Mouse (Mus musculus) adrenal gland, adult 18-20 months (tissue): ENCODE data around the gene Gm44502. TPM values are rescaled to one million over a fixed set of nuclear protein-coding genes. Genes with fewer than 3 reads are reported as not detected.

Source experiments
- DNase-seq, 2 experiments: peaks; one replicate each; pipeline ENCODE4 v3.0.0; 2021 to 2022; ENCODE audit warnings: low spot score in 2 of 2
- long read RNA-seq, 2 experiments: library from polyadenylated mRNA; stranded (forward); transcript quantifications; one replicate each; pipeline ENCODE4 v2.0.0; 2021
- total RNA-seq, 2 experiments: library from RNA; stranded (reverse); gene quantifications; 1 replicate in 1 of 2; 2 replicates in 1 of 2; pipeline ENCODE4 v1.2.3; 2021

Gm44502 gene
- 1 to 10 TPM; 1.5 to 2.7 TPM for total RNA-seq
- long read RNA-seq, experiment 1, partial matches to known transcripts, result 1 of 1 reads
- long read RNA-seq, experiment 1, other reads (novel, unspliced or antisense), result 0 of 1 reads
- long read RNA-seq, experiment 2, result 0 reads

DNA sequence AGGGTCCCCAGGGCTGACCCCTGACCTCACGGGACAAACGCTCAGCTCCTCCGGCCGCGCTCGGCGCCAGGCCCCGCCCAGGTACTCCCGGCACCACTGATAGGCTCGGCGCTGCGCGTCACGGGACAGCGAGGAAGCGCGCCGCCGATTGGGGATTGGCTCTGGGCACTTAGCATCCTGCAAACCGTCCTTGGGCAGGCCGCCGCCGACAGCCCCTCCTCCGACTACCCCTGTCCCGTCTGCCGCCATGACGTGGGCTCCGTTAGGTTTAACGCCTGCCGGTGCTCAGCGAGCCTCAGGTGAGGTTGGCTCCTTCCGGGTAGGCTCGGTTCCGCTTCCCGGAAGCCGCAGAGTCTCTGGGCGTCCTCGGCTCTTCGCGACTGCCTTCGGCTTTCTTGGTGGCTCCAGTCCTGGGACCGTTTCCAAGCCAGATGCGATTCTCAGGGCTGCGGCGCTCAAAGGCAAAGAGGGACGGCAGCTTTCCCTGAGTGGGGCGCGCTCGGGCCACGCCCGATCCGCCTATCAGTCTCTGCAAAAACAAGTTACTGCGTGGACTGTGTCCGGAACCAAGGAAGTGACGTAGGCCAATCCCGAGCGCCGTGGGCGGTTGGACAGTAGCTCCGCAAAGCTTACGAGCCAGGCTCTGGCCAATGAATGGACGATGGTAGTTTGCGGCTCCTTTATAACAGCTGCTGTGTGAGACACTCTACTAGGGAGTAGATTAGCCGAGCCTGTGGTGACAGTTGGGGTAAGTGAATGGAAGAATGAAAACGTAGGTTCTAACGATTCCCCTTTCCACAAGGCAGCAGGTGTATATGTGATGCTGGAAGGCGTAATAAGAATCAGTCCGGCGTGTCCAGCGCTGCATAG lies at the start of gene Gm44502, which contains the start of the genes C730034F03Rik and Chkb:
TSS of gene Gm44502 (minus strand) at position 345 of the 870 bp plus-strand sequence.
TSS of gene C730034F03Rik (plus strand) at position 238 of the 870 bp plus-strand sequence.
TSS of gene Chkb (minus strand) at position 557 of the 870 bp plus-strand sequence.
- peak; percentile 84 to 88 for DNase-seq

DNA sequence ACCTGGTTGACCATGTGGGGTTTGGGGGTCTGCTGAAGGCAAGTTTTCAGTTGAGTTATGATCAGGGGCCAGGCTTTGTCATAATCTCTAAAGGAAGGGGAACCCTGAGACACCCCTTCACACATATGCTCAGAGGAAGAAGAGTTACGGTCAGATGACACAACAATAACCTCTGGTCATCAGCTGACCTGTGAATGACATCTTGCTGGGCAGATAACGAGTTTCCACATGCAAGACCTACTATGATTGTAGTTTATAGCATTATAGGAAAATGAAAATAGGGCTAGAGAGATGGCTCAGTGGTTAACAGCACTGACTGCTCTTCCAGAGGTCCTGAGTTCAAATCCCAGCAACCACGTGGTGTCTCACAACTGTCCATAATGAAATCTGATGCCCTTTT lies 49.1 kb upstream of the Gm44502 start:
- DNase-seq, result no peak

DNA sequence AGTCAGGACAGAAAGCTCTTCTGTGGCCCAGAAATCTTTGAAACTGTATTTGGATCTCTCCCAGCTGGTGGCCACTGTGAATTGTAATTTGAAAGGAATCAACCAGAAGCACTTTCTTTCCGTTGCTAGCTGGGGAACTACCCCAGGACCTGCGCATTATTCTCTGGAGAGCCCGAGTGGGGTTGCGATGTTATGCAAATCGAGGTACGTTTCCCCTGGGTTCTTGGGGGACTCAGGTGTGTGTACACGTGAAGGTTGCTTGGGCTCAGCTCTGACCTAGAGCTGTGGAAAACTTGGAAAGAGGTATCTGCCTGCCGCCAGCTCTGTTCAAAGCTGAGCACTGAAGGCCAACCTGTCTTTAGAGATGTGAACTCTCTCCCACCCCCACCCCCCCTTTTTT lies 48.3 kb upstream of the Gm44502 start:
- no peak for DNase-seq

DNA sequence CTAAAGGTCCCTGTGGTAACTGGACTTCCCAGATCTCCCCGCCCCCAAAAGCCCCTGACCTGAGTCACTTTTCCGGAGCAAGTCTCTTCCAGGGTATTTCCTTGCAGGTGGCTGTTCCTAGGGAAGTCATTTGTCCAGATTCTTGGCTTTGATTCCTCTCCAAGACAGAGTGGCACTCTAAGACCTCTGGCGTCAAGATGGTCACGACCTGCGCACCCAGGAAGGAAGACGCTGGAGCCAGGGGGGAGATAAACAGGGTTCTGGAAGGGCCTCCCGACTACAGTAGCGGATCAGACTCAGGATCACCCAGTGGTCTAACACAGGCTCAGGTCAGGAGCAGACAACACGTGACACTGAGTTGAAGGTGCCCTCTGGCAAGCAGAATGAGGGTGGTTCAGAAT lies 47.6 kb upstream of the Gm44502 start, which contains the start of gene Arsa:
TSS of gene Arsa (minus strand) at position 335 of the 401 bp plus-strand sequence.
- no peak for DNase-seq

DNA sequence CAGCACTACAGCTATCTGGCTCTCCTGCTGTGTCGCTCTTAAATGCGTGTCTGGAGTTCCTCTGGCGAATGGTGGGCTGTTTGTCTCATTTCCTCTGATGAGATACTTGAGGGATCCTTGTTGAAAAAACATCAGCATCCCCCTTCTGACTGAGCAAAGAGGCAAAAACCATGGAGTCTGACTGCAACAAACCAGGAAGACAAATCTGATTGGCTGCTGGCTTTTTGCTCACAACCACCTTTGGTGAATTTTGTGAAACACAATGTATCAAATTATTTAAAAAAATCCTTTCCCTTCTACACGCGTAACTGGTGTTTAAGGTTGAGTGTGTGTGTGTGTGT lies 46.9 kb upstream of the Gm44502 start:
- no peak for DNase-seq

DNA sequence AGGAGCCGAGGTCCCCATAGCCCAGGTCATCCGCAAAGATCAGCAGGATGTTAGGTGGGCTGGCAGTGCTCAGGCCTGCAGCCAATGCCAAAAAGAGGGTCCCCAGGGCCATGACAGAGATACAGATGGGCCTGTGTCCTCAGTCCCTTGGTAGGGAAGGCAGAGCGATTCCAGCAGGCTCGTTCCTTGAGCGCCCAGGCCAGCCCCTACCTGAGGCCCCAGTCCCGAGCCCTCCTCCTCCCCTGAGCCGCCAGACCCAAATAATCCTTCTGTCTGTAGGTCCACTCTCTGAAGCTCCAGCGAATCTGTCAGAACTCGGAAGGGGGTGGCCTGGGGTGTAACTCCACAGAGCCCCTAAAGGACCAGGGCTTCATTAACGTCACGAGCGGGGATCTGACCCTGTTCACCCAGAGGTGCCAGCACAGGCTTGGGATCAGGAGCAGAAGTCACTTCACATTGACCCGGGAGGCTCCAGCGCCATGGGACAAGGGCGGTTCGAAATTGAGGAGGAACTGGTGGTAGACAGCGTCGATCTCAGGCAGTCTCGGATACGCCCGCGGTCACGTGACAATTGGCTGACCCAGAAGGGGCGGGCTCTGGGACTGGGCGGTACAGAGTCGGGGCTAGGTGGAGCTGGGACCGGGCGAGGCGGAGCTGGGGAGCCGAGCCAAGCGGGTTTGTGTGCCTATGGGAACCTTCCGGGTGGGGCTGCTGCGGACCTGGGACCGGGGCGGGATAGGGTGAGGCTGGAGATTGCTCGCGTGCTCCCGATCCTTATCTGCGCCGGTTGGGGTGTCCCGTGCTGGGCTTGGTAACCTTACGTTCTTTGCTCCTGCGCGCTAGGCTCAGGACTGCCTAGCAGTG lies 46.3 kb upstream of the Gm44502 start:
- DNase-seq, result peak; percentile 88 to 90

DNA sequence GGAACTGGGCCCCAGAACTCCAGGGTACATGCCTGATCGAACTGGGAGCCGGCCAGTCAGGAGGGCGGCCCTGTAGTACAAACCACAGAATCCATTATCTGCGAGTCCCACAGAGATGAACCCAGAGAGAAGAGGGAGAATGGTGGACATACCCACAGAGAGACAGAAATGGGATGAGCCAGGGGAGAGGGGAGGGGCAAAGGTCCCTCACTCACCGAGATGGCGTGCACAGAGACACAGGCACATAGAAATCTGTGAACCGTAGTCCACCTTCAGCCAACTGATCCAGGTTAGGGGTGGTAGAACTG lies 45.8 kb upstream of the Gm44502 start:
- no peak for DNase-seq

DNA sequence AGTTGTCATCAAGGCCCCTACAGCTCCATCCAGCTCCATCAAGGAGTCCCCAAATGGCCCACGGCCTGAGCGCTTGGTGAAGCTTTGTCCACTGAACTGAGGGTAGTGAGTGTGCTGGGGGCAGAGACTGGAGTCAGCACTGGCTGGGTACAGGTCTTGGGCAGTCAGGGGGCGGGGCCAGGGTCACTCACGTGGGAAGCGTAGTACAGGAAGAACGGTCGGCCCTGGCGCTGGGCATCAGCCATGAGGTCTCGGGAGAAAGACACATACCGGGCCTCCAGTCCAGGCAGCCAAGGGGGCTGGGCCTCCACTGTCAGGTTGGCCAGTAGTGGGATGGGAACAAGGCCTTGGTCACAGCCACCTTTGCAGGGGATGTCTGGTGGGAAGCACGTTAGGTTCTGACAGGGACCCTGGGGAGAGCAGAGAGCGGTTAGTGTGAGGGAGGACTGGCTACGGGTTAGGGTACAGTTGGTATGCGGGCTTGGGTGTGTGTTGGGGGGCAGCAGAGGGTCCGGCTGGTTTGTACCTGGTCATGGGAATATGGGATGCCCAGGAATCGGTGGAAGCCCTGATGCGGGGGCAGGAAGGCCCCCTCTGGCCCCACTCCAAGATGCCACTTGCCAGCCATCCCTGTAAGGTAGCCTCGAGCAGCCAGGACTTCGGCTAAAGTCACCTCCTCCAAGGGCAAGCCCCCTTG lies 45.2 kb upstream of the Gm44502 start:
- no peak for DNase-seq

DNA sequence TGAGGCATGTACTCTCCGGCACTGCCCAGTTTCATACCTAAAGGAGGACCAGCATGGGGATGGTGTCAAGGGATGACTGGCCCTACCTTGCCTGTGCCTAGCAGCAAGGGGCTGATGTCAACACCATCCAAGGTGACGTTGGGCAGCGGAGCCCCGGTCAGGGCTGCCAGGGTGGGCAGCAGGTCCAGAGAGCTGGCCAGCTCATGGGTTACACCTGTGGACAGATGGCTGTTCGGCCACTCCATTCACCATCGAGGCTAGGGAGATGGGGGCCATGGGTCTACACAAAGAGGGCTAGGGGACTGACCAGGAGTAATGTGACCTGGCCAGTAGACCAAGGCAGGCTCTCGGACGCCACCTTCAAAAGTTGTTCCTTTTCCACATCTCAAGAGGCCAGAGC lies 44.4 kb upstream of the Gm44502 start:
- DNase-seq, result no peak

DNA sequence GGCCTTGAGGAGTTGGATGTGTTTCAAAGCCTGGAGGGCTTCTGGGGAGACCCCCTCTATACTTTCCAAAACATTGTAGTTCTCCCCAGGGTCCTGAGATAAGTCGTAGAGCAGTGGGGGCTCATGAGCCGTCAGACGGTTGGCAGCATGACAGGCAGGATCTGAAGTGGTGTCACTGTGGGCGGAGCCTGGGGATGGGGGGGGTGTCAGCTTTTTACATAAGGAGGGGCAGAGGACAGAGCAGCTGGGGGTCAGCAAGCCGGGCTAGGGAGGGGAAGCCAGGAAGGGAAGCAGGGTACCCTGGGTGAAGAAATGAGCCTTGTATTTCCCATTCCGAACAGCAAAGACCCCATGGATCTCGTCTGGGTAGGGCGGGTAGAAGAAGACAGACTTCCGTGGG lies 43.9 kb upstream of the Gm44502 start:
- no peak for DNase-seq

DNA sequence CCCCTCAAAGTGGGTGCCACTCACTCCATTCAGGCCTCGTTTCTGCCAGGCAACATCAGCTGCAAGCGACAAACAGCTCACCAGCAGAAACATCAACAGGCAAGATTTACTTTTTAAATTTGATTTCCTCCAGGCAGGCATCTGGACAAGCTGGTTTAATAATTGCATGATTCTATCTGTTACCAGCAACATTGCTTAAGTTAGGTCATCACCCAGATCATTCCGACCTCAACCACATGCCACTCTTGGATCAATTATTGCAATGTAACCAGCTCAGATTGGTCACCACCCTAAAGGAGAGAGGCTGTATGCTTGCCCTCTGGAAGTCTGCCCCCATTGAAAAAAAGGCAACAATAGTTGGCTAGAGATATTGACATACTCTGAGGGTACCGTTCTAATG lies 42.0 kb upstream of the Gm44502 start:
- DNase-seq, result no peak

DNA sequence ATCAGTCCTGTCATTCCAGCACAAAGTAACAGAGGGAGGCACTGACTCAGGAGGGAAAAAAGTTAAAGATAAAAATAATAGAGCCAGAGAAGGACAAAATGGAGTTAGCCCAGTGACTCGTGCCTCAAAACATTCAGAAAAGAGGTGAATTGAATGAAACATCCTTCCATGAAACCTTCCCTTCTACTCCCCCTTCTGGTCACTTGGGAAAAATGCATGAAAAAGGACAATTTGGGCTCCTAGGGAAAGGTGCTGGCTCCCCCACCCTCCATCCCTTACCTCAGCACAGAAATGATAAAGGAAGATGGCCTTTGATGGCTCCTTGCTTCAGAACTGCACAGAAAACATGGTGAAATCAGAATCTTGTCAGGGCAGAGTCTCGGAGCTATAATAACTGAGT lies 39.1 kb upstream of the Gm44502 start:
- no peak for DNase-seq

DNA sequence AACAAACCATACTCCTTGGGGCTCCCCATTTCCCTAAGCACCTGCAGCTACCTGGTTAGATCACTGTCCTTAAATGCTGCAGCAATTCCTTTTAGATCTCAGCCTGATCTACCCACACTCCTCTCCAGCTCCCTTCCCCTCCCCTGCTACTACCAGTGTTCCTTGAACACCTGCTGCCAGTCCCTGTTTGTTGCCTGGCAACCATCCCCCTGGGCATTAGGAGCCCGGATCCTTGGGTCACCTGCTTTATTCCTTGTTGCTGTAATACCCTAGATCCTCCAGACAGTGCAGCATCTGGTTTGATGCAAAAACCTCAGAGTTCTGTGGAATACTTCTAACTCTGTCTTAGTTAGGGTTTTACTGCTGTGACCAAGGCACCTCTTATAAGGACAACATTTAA lies 35.6 kb upstream of the Gm44502 start:
- no peak for DNase-seq

DNA sequence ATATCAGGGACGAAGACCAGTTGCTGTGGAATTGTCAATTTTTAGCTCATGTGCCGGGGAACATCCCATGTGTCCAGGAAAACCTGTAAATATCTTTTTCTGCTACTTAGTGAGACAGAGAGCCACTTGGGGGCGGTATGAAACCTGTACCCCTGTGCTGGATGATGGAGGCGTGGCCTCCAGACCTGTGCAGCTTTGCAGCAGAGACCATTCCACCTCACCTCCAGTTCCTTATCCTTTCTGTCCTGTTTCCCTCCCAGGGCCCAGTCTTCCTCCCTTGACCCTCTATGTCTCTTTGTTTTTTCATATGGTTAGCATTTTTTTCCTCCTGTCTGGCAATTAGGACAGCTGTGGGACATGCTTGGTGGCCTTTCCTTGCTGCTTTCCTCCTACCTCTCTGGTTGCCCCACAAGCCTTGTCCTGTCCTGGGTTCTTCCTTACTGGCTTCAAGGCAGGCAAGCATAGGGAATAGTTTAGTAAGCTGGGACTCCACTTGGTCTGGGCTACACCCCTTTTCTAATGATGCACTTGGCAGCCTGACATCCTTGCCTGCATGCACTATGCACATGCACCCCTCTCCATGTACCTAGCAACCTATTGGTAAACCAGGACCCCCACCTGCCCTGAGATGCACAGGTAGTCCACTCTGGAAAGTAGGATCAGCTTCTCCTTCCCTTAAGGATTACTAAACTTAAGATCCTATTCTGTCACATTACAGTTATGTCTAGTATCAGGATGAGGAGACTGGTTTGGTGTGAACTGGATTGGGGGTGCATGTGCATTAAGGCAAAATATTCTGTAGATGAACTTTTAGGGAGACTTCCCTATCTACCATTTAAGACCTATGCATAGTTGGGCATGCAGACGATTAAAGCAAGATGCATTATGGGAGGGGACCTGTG lies 34.1 kb upstream of the Gm44502 start:
- no peak for DNase-seq

DNA sequence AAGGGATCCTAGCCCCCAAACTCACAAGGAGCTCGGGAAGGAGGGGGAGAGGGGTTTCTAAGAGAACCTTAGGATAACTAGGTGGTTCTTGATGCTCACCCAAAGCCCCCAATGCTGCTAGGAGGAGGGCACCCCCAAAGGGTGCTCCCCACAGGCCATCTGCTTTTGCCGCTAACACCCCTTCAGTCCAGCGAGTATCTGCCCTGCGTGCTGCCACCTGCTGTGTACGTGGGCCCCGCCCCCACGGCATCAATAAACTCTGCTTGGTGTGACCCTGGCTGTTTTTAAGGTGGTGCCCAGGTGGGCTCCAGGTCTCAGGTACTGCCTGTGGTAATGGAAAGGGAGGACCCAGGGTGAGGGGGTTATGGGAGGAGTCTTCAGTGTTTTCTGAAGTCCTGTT lies 32.7 kb upstream of the Gm44502 start:
- DNase-seq, result no peak

DNA sequence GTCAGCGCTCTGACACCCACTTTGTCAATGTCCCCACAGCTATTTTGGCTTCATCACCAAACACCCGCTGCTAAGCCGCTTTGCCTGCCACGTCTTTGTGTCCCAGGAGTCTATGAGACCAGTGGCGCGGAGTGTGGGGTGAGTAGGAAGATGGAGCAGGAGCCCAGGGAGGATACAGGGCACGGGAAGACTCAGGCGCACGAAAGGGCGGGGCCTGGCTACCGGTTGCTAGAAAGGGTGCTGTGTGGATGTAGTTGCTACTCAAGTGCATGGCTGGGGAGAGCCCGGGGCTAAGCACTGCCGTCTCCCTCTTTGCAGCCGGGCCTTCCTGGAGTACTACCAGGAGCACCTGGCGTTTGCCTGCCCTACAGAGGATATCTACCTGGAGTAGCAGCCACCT lies 31.8 kb upstream of the Gm44502 start:
- DNase-seq, result no peak

DNA sequence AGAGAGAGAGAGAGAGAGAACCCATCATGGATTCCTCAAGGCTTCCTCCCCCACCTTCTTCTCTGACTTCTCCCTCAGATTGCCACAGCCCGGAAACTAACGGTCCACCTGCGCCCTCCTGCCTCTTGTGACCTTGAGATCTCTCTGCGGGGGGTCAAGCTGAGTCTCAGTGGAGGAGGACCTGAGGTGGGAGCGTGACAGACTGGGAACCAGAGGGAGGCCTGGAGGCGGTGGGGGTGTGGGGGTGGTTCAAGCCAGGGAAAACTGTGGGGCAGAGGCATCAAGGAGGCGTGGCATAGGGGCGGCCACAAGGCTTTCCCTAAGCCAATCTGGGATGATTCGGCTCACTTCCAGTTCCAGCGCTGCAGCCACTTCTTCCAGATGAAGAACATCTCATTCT lies 30.8 kb upstream of the Gm44502 start:
- DNase-seq, result no peak

DNA sequence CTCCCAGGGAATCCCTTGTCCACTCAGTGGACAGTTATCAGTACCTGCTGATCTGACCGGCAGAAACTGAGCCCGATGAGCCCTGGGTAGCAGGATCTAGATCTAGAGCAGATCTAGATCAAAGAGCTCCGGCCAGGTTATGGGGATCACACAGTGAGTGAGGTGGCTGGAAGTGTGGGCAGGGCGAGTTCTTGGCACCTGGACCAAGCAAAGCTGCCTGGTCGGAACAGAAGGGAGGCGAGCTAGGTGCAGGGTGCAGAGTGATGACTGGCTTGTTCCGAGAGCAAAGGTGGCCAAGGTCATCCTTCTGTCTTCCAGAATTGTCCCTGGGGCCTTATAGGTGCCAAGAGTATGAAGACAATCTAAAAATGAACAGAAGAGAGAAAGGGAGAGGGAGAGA lies 30.3 kb upstream of the Gm44502 start:
- DNase-seq, result no peak

DNA sequence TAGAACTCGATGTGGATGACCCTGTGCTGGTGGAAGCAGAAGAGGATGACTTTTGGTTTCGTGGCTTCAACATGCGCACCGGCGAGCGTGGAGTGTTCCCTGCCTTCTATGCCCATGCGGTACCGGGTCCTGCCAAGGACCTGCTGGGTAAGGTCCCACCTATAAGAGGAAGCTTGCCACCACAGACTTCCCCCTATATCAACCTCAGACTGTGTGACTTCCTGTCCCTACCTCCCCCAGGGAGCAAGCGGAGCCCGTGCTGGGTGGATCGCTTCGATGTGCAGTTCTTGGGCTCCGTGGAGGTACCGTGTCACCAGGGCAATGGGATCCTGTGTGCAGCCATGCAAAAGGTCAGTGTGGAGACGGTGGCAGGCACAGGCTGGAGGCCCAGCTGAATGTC lies 29.4 kb upstream of the Gm44502 start:
- no peak for DNase-seq

DNA sequence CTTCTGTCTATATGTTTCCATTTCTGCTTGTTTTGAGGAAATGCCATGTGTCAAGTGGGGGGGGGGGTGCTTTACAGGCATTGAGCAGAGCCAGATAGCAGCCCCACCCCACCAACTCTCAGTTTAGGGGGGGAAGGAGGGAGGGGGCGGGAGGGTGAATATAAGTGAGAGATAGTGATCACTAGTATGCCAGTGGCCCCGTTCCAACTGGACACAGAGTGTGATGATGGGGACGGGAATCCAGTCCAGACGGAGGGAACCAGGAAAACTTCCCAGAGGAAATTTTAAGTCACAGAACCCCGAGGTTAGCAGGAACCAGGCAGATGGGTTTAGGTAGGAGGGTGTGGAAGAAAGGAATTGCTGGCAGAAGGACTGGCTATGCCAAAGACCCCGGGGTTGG lies 26.1 kb upstream of the Gm44502 start:
- no peak for DNase-seq
